Mouse (Mus musculus): ENCODE measurements around the gene P2rx7. TPM values are rescaled to one million over a fixed set of nuclear protein-coding genes. Genes with fewer than 3 reads are reported as not detected.
"Not testable (repeated sequence)": the region's sequence is repeated elsewhere in the genome, so short reads cannot be mapped to it uniquely, and the experiment has no call there.

Gene P2rx7
- total and polyA plus RNA-seq, 2 experiments from 2014 or later, result 2.7 to 6.0 TPM

- no peaks in the 10 kb centered on the region for H3K4me1 ChIP-seq (ENCODE audit: insufficient read depth)
- no peaks in the 10 kb centered on the region for H3K27me3 ChIP-seq (ENCODE audit: insufficient read depth, low read length)
- no peak overlapping the region for H3K4me2 ChIP-seq (ENCODE audit: low read depth)
- H3K27ac ChIP-seq (ENCODE audit: low read depth, low read length), result no peak overlapping the region
- DNase-seq (no peak), ATAC-seq (no peak)
- no peak overlapping the region for H3K4me3 ChIP-seq (ENCODE audit: low read depth, low read length)
- no peak for TF ChIP-seq CTCF (IDR thresholded peaks at IDR 0.05; ENCODE audit: low read depth)
- 85% methylated on average over 15 of the region's 15 CpGs for WGBS
- H3K9me3 ChIP-seq (ENCODE audit: low read length), result no peaks in the 10 kb centered on the region
- no peaks in the 10 kb centered on the region for H3K36me3 ChIP-seq (ENCODE audit: insufficient read depth)
- no peak overlapping the region for H3K9ac ChIP-seq
Measured at GRCm38 (mm10) chr5:122668981-122669897, 25.5 kb downstream of the P2rx7 start.

- H3K9me3 ChIP-seq (ENCODE audit: low read length); ATAC-seq; H3K4me3 ChIP-seq (ENCODE audit: low read depth, low read length); H3K9ac ChIP-seq; H3K4me2 ChIP-seq (ENCODE audit: low read depth); H3K4me1 ChIP-seq (ENCODE audit: insufficient read depth); DNase-seq; H3K27me3 ChIP-seq (ENCODE audit: insufficient read depth, low read length); H3K27ac ChIP-seq (ENCODE audit: low read depth, low read length); H3K36me3 ChIP-seq (ENCODE audit: insufficient read depth): not testable (repeated sequence)
- 74% methylated on average over 7 of the region's 7 CpGs for WGBS
Measured at GRCm38 (mm10) chr5:122671641-122672040, 27.9 kb downstream of the P2rx7 start.

GRCm38 (mm10) chr5:122672298-122672697 lies 28.6 kb downstream of the P2rx7 start:
- ATAC-seq (no peak), DNase-seq (no peak)
- Histone ChIP-seq H3K9ac (no peak overlapping the region), H3K27ac (ENCODE audit: low read depth, low read length) (no peak overlapping the region), H3K27me3 (ENCODE audit: insufficient read depth, low read length) (no peaks in the 10 kb centered on the region), H3K4me3 (ENCODE audit: low read depth, low read length) (no peak overlapping the region), H3K4me2 (ENCODE audit: low read depth) (no peak overlapping the region), H3K36me3 (ENCODE audit: insufficient read depth) (no peaks in the 10 kb centered on the region), H3K9me3 (ENCODE audit: low read length) (no peaks in the 10 kb centered on the region), H3K4me1 (ENCODE audit: insufficient read depth) (no peaks in the 10 kb centered on the region)
- TF ChIP-seq CTCF (IDR thresholded peaks at IDR 0.05; ENCODE audit: low read depth), result no peak
- WGBS, result 87% methylated on average over 5 of the region's 5 CpGs

- Histone ChIP-seq H3K9me3 (ENCODE audit: low read length) (no peaks in the 10 kb centered on the region), H3K27me3 (ENCODE audit: insufficient read depth, low read length) (no peaks in the 10 kb centered on the region), H3K9ac (no peak overlapping the region), H3K4me1 (ENCODE audit: insufficient read depth) (no peaks in the 10 kb centered on the region), H3K4me3 (ENCODE audit: low read depth, low read length) (no peak overlapping the region), H3K4me2 (ENCODE audit: low read depth) (no peak overlapping the region), H3K36me3 (ENCODE audit: insufficient read depth) (no peaks in the 10 kb centered on the region), H3K27ac (ENCODE audit: low read depth, low read length) (no peak overlapping the region)
- TF ChIP-seq CTCF (IDR thresholded peaks at IDR 0.05; ENCODE audit: low read depth), result no peak
- 85% methylated on average over 8 of the region's 8 CpGs for WGBS
- ATAC-seq, result no peak
- no peak for DNase-seq
Measured at GRCm38 (mm10) chr5:122676002-122676401, 32.3 kb downstream of the P2rx7 start.

GRCm38 (mm10) chr5:122677983-122678382 lies 34.3 kb downstream of the P2rx7 start:
- no peak overlapping the region for H3K4me2 ChIP-seq (ENCODE audit: low read depth)
- DNase-seq (no peak), ATAC-seq (no peak)

GRCm38 (mm10) chr5:122679881-122680280 lies 36.2 kb downstream of the P2rx7 start:
- Histone ChIP-seq H3K4me2 (ENCODE audit: low read depth) (no peak overlapping the region), H3K27ac (ENCODE audit: low read depth, low read length) (no peak overlapping the region), H3K4me3 (ENCODE audit: low read depth, low read length) (no peak overlapping the region), H3K9ac (no peak overlapping the region), H3K36me3 (ENCODE audit: insufficient read depth) (no peaks in the 10 kb centered on the region), H3K4me1 (ENCODE audit: insufficient read depth) (no peaks in the 10 kb centered on the region), H3K9me3 (ENCODE audit: low read length) (no peaks in the 10 kb centered on the region), H3K27me3 (ENCODE audit: insufficient read depth, low read length) (no peaks in the 10 kb centered on the region)
- TF ChIP-seq CTCF (IDR thresholded peaks at IDR 0.05; ENCODE audit: low read depth), result no peak
- 71% methylated on average over 8 of the region's 8 CpGs for WGBS
- no peak for ATAC-seq
- DNase-seq, result no peak

More at GRCm38 (mm10) chr5:122677983-122678382, 34.3 kb downstream of the P2rx7 start:
- Histone ChIP-seq H3K9me3 (ENCODE audit: low read length) (no peaks in the 10 kb centered on the region), H3K4me1 (ENCODE audit: insufficient read depth) (no peaks in the 10 kb centered on the region), H3K27me3 (ENCODE audit: insufficient read depth, low read length) (no peaks in the 10 kb centered on the region), H3K27ac (ENCODE audit: low read depth, low read length) (no peak overlapping the region), H3K4me3 (ENCODE audit: low read depth, low read length) (no peak overlapping the region), H3K9ac (no peak overlapping the region), H3K36me3 (ENCODE audit: insufficient read depth) (no peaks in the 10 kb centered on the region)
- no peak for TF ChIP-seq CTCF (IDR thresholded peaks at IDR 0.05; ENCODE audit: low read depth)
- WGBS, result 93% methylated on average over 9 of the region's 9 CpGs

- 80% methylated on average over 12 of the region's 12 CpGs for WGBS
- Histone ChIP-seq H3K27me3 (ENCODE audit: insufficient read depth, low read length) (no peaks in the 10 kb centered on the region), H3K27ac (ENCODE audit: low read depth, low read length) (no peak overlapping the region), H3K4me1 (ENCODE audit: insufficient read depth) (no peaks in the 10 kb centered on the region), H3K9me3 (ENCODE audit: low read length) (no peaks in the 10 kb centered on the region), H3K36me3 (ENCODE audit: insufficient read depth) (no peaks in the 10 kb centered on the region), H3K4me3 (ENCODE audit: low read depth, low read length) (no peak overlapping the region), H3K4me2 (ENCODE audit: low read depth) (no peak overlapping the region), H3K9ac (no peak overlapping the region)
- ATAC-seq, result no peak
- TF ChIP-seq CTCF (IDR thresholded peaks at IDR 0.05; ENCODE audit: low read depth), result 0 out of 2 replicates have a peak, but pooled peaks have one; percentile 19
- no peak for DNase-seq
Measured at GRCm38 (mm10) chr5:122681276-122681675, 37.6 kb downstream of the P2rx7 start.

Data from forebrain, postnatal 0 days (tissue).